Mouse (Mus musculus) ES-E14 (cell line): Measurements from ENCODE around the gene Pacsin1.

Experiments
- HCFC1 ChIP-seq: IDR thresholded peaks from 2 replicates; pipeline ENCODE4 v1.6.1; 2012; ENCODE audit warnings: low read length, inconsistent platforms, borderline replicate concordance; ENCODE audit not compliant: insufficient read depth
- ZNF384 ChIP-seq: IDR thresholded peaks from 2 replicates; pipeline ENCODE4 v1.6.1; 2012; ENCODE audit warnings: low read depth, low read length, inconsistent platforms

DNA sequence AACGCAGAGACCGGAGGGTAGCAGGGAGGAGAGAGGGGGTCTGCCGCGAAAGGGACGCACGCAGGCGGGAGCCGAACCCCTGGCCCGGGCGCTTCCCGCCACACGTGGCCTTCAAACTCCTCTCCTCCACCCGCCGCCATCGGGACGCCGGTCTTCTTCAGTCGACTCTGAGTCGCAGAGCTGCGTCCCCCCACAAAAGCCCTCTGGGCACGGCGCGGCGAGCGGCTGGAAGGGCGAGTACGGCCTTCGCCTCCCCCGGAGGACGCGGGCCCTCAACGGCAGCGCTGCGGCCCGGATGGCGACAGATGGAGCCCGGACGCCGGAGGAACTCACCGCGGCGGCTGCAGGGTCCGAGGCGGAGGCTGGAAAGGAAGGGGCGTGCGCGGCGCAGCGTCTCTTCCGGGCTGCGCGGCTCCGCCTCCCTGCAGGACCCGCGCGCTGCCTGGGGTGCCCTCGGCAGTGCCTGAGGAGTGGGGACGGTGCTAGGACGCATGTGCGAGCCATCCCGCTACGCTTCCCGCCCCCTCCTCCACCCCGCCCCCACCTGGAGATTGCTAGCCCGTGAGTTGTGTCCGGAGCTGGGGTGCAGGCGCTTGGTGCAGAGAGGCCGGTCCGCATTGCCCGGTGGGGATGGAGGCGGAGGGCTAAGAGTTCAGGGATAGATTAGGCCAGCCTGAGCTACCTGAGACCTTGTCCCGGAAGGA is 20.3 kb upstream of the Pacsin1 start, which contains the start of gene RPS10-NUDT3:
- TF ChIP-seq HCFC1 (no peak), ZNF384 (no peak)
